Mouse (Mus musculus): ENCODE data around the gene Efnb3. TPM values are rescaled to one million over a fixed set of nuclear protein-coding genes. Genes with fewer than 3 reads are reported as not detected.

The Efnb3 gene
- polyA plus RNA-seq, 1 experiment from 2014 or later, result 90.1 TPM

DNA sequence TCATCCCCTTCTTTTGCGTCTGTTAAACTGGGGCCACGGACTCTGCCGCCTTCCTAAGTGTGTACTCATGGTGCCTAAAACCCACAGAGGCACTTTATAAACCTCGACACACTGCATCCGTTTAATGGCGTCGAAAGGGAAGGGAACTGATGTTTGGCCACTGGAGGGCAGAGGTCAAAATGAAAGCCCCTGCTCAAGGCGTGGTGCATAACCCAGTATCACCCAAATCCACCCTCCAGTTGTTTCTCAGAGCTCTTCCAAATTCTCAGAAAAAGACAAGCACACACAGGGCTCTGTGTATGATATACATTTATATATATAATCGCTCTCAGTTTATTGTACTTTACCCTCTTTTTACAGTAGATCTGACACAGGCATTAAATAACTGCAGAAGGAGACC, 39.4 kb upstream of the Efnb3 start:
- ATAC-seq (ENCODE audit: low FRiP score), result no peak
- peak overlapping the region; percentile 55 for H3K9ac ChIP-seq
- H3K4me2 ChIP-seq, result peak overlapping the region; percentile 18; the same call in 1 of the 2 replicates
- no peaks in the 10 kb centered on the region for H3K9me3 ChIP-seq
- no peak overlapping the region for H3K4me3 ChIP-seq
- H3K36me3 ChIP-seq, result peaks cover 21% of the 10 kb centered on the region
- H3K27ac ChIP-seq, result peak overlapping the region; percentile 56; the same call in 1 of the 2 replicates
- 9% methylated on average over 9 of the region's 9 CpGs for WGBS
- H3K27me3 ChIP-seq, result peaks cover 13% of the 10 kb centered on the region; the same call in 1 of the 2 replicates
- peaks cover 40% of the 10 kb centered on the region for H3K4me1 ChIP-seq (replicated peaks)

DNA sequence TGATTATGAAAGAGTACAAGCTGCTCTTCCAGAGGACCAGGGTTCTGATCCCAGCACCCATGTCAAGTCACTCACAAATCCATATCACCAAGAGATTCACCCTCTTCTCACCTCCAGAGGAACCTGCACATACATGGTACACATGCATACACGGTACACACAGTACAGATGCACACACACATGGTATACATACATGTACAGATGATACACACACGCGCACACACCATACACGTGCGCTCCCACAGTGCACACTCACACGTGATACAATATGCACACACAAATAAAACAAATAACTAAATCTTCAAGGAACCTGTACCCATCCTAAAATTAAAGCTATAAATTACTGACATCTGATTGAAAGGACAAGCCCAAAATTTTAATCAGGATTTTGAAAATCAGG, 34.8 kb upstream of the Efnb3 start:
- H3K9me3 ChIP-seq, result no peaks in the 10 kb centered on the region
- H3K4me2 ChIP-seq, result no peak overlapping the region
- H3K27ac ChIP-seq, result no peak overlapping the region
- WGBS, result 97% methylated on average over 6 of the region's 6 CpGs
- H3K36me3 ChIP-seq, result peaks cover 45% of the 10 kb centered on the region
- H3K27me3 ChIP-seq, result no peaks in the 10 kb centered on the region
- no peak for ATAC-seq (ENCODE audit: low FRiP score)
- H3K9ac ChIP-seq, result no peak overlapping the region
- no peak overlapping the region for H3K4me3 ChIP-seq
- H3K4me1 ChIP-seq (replicated peaks), result peaks cover 7% of the 10 kb centered on the region

DNA sequence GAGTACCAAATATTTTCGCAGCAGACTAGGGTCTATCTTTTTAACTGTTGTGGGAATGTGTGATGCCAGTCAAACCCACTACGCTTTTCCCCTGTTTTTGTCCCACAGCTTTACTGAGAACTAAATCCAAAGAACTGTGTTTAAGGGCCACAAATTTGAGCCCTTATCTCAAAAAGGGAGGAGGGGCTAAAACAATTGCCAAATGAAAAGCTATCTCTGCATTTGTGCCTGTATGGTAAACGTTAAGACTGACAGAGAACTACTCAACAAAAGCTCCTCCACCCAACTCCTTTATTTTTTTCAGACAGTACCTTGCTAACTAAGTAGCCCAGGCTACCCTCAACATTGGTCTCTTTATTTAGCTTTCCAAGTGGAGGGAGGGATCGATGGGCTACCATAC, 32.8 kb upstream of the Efnb3 start:
- H3K27ac ChIP-seq, result no peak overlapping the region
- no peaks in the 10 kb centered on the region for H3K27me3 ChIP-seq
- ATAC-seq (ENCODE audit: low FRiP score), result no peak
- no peak overlapping the region for H3K4me3 ChIP-seq
- H3K4me2 ChIP-seq, result no peak overlapping the region
- H3K9me3 ChIP-seq, result no peaks in the 10 kb centered on the region
- 90% methylated on average over 4 of the region's 4 CpGs for WGBS
- H3K9ac ChIP-seq, result no peak overlapping the region
- H3K36me3 ChIP-seq, result peaks cover 65% of the 10 kb centered on the region
- H3K4me1 ChIP-seq (replicated peaks), result no peaks in the 10 kb centered on the region

DNA sequence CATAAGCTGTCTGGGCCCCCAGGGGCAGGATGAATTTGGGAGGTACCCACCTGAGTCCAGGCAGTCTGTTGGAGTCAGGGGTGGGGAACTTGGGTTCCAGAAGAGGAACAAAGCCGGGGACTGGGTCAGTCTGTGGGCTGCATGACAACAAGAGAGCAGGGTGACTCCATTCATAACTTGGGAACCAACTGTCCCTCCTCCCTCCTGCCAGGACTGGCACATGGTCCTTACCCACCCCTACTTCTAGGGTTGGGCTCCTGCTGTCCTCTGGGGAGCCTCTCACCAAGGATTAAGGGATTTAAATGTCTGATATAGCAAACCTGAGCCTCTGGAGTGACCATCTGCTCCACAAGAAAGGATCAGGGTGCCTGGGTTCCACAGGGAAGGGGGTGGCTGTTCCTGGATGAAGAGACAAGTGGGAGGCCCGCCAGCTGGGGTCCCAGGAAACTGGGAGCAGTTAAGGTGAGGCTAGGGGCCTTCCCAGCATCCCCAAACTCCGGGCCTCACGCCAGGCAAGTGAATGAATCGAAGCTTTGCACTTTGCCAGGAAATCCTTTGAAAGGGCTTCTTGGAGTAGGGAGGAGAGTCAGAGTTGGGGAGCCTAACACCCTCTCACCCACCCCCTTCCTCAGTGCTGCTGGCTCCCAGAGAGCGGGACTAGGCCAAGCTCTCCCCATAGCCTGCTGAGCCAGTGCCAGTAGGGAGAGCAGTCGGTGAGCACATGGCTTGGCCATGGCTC, 32.1 kb upstream of the Efnb3 start:
- 82% methylated on average over 7 of the region's 7 CpGs for WGBS
- no peak overlapping the region for H3K9ac ChIP-seq
- no peaks in the 10 kb centered on the region for H3K4me1 ChIP-seq (replicated peaks)
- H3K4me2 ChIP-seq, result no peak overlapping the region
- peak; percentile 72; the same call in 1 of the 2 replicates for ATAC-seq (ENCODE audit: low FRiP score)
- H3K27me3 ChIP-seq, result no peaks in the 10 kb centered on the region
- H3K27ac ChIP-seq, result peak overlapping the region; percentile 55; the same call in 1 of the 2 replicates
- H3K4me3 ChIP-seq, result no peak overlapping the region
- peaks cover 73% of the 10 kb centered on the region for H3K36me3 ChIP-seq
- H3K9me3 ChIP-seq, result no peaks in the 10 kb centered on the region

DNA sequence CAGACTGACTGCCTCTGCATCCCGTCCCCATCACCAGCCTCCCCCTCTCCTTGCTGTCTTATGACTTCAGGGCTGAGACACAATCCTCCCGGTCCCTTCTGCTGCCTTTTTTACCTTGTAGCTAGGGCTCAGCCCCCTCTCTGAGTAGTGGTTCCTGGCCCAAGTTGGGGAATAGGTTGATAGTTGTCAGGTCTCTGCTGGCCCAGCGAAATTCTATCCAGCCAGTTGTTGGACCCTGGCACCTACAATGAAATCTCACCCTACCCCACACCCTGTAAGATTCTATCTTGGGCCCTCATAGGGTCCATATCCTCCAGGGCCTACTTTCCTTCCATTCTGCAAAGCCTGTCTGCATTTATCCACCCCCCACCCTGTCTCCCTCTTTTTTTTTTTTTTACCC, 31.4 kb upstream of the Efnb3 start:
- Histone ChIP-seq H3K36me3 (peaks cover 73% of the 10 kb centered on the region), H3K4me2 (no peak overlapping the region), H3K4me3 (no peak overlapping the region), H3K9ac (no peak overlapping the region), H3K27ac (no peak overlapping the region), H3K9me3 (no peaks in the 10 kb centered on the region), H3K27me3 (no peaks in the 10 kb centered on the region), H3K4me1 (replicated peaks) (no peaks in the 10 kb centered on the region)
- WGBS, result 83% methylated on average over 3 of the region's 3 CpGs
- no peak for ATAC-seq (ENCODE audit: low FRiP score)

DNA sequence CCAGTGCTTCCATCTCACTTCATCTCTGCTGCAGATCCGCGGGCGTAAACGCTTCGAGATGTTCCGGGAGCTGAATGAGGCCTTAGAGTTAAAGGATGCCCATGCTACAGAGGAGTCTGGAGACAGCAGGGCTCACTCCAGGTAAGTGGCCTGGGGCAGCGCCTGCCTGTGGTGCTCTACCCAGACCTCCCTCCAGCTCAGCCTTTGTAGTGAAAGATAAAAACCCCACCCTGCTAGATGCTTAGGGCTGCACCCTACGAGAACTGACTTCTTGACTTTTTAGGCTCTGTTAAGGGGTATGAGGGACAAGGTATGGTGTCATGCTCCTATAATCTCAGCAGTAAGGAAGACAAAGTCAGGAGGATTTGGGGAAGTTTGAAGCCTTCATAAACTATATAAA, 30.6 kb upstream of the Efnb3 start:
- H3K4me3 ChIP-seq, result no peak overlapping the region
- 93% methylated on average over 8 of the region's 8 CpGs for WGBS
- no peaks in the 10 kb centered on the region for H3K4me1 ChIP-seq (replicated peaks)

DNA sequence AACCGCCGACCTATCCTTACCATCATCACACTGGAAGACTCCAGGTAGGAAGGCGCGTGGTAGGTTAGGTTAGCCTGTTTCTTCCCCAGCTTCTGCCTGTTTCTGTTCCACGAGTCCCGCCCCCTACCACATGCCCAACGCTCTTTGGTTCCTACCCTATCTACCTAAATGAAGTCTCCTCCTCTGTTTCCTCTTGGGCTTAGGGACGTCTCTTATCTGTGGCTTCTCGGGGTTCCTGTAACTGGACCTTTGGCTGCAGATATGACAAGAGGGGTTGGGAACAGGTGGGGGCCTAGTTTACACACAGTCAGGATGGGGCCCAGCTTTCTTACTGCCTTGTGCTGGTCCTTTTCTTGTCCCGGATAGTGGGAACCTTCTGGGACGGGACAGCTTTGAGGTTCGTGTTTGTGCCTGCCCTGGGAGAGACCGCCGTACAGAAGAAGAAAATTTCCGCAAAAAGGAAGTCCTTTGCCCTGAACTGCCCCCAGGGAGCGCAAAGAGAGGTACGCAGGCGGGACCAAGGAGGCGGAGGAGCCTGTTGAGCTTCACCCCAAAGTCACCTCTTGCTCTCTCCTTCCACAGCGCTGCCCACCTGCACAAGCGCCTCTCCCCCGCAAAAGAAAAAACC, 29.3 kb upstream of the Efnb3 start:
- Histone ChIP-seq H3K9me3 (no peaks in the 10 kb centered on the region), H3K27me3 (no peaks in the 10 kb centered on the region), H3K27ac (no peak overlapping the region), H3K9ac (no peak overlapping the region), H3K4me3 (no peak overlapping the region), H3K4me2 (no peak overlapping the region), H3K4me1 (replicated peaks) (no peaks in the 10 kb centered on the region), H3K36me3 (peaks cover 66% of the 10 kb centered on the region)
- ATAC-seq (ENCODE audit: low FRiP score), result no peak
- WGBS, result 96% methylated on average over 22 of the region's 22 CpGs

More for the DNA sequence above, 30.6 kb upstream of the Efnb3 start:
- Histone ChIP-seq H3K9me3 (no peaks in the 10 kb centered on the region), H3K4me2 (no peak overlapping the region), H3K9ac (no peak overlapping the region), H3K36me3 (peaks cover 72% of the 10 kb centered on the region), H3K27ac (no peak overlapping the region), H3K27me3 (no peaks in the 10 kb centered on the region)
- no peak for ATAC-seq (ENCODE audit: low FRiP score)

DNA sequence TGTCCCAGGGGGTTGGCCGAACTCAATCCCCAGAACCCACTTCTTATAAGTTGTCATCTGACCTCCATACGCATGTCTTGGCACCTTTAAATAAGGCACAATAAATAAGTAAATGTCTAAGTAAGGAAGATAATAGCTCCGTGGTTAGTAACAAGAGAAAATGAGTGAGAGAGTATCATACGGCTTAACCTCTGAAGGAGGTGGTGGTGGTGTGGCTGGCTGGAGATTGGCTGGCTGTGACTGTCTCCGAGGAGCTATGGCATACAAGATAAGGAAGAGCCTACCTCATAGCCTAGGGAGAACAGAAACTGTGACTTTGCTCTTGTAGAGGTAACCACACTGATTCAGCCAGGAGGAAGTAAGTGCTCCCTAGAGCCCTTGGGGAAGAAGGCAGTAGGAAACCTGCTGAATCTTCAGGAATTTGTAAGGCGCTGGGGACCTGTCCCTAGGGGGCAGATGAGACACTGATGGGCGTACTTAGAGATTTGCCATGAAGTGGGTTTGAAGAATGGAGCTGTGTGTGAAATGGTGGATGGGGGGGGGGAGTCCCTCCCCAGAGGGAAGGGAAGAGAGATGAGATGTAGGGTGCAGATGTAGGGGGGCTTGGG, 25.8 kb upstream of the Efnb3 start:
- H3K4me1 ChIP-seq (replicated peaks), result peaks cover 12% of the 10 kb centered on the region
- no peak for ATAC-seq (ENCODE audit: low FRiP score)
- H3K9me3 ChIP-seq, result no peaks in the 10 kb centered on the region
- 80% methylated on average over 7 of the region's 7 CpGs for WGBS
- no peak overlapping the region for H3K4me3 ChIP-seq
- no peaks in the 10 kb centered on the region for H3K27me3 ChIP-seq
- H3K4me2 ChIP-seq, result no peak overlapping the region
- no peak overlapping the region for H3K9ac ChIP-seq
- peaks cover 38% of the 10 kb centered on the region for H3K36me3 ChIP-seq
- H3K27ac ChIP-seq, result no peak overlapping the region

DNA sequence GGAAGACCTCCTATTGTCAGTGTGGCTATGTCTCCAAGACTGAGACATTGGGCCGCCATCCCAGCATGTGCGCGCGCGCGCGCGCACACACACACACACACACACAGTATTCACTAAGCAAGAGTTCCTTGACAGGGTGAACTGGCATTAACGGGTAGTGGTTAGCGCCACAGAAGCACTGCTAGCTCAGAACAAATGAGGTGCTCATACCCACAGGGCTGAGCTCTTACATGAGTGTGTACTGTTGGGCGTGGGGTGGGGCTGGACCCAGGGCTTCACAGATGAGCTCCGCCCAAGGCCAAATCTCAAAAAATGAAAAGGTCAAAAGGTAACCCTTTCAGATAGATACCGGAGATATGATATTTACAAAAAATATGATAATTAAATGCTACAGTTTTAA, 24.9 kb upstream of the Efnb3 start:
- H3K27me3 ChIP-seq, result no peaks in the 10 kb centered on the region
- H3K4me1 ChIP-seq (replicated peaks), result peaks cover 12% of the 10 kb centered on the region
- no peak overlapping the region for H3K4me2 ChIP-seq
- no peak for ATAC-seq (ENCODE audit: low FRiP score)
- no peaks in the 10 kb centered on the region for H3K9me3 ChIP-seq
- 96% methylated on average over 13 of the region's 13 CpGs for WGBS
- H3K4me3 ChIP-seq, result no peak overlapping the region
- H3K36me3 ChIP-seq, result peaks cover 29% of the 10 kb centered on the region
- H3K9ac ChIP-seq, result no peak overlapping the region
- H3K27ac ChIP-seq, result no peak overlapping the region

DNA sequence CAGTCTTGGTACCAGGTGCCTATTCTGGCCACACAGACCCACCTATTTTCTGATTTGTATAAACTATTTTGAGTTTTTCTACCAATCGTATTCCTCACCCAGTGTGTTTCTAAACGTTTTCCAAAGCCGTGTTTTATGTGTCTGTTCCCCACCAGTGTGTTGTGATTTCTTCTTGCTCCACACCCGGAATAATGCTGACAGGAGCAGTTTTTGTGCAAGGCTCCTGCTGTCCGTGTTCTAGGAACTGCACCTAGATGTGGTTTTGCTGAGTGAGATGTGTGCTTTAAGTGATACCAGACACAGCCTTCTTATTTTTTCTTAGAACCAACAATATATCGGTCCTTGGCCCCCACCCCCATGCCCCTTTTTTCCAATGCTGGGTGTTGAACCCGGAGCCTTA, 24.0 kb upstream of the Efnb3 start:
- H3K36me3 ChIP-seq, result peaks cover 20% of the 10 kb centered on the region
- ATAC-seq (ENCODE audit: low FRiP score), result no peak
- 88% methylated on average over 7 of the region's 7 CpGs for WGBS
- no peak overlapping the region for H3K4me2 ChIP-seq
- no peaks in the 10 kb centered on the region for H3K9me3 ChIP-seq
- H3K9ac ChIP-seq, result no peak overlapping the region
- H3K4me1 ChIP-seq (replicated peaks), result peaks cover 12% of the 10 kb centered on the region
- H3K27ac ChIP-seq, result no peak overlapping the region
- no peaks in the 10 kb centered on the region for H3K27me3 ChIP-seq
- no peak overlapping the region for H3K4me3 ChIP-seq

DNA sequence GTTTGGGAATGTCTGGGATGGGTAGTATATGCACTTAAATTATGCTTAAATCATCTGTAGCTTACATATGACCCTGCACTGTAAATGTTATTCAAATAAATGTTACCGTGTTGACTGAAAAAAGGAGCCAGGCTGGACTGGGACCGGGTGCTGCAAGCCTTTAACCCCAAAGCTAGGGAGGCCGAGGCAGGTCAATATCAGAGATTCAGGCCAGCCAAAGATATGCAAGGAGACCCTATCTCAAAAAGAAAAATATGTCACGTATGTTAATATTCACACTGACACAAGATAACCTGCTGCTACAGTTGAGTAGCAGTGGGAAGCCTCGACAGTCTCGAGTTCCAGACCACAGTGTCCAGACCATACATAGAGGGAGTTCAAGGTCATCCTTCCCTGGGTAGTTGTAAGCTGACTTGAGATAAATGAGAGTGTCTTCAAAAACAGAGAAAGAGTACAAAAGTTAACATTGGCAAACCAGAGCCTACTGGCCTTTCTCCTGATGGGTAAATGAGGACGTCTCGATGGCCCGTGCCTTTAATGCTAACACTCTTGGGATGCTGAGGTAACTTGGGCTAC, 22.3 kb upstream of the Efnb3 start:
- peak overlapping the region; percentile 85 for H3K4me3 ChIP-seq
- H3K9ac ChIP-seq, result peak overlapping the region; percentile 89
- no peak overlapping the region; the same call in 1 of the 2 replicates for H3K27ac ChIP-seq

DNA sequence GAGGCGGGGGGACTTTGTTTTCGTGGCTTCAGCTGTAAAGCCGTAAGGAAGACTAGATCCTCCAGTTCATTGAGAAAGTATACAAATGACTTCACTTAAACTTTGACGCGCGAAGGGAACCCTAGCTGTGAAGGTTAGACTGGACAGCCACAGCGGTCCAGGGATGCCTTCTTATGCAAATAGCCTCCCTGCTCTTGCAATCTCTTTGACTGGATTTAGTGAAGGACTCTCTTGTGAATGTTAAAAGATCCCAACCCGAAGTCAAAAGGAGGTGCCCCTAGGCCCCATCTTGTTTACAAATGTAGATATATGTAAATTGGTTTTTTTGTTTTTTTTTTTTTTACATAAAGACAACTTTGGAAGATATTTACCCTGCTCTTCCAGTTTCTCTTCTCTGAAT, 21.8 kb upstream of the Efnb3 start:
- peak overlapping the region; percentile 85 for H3K4me3 ChIP-seq
- no peaks in the 10 kb centered on the region for H3K9me3 ChIP-seq
- peaks cover 31% of the 10 kb centered on the region for H3K4me1 ChIP-seq (replicated peaks)
- 0% methylated on average over 8 of the region's 8 CpGs for WGBS
- ATAC-seq (ENCODE audit: low FRiP score), result no peak
- peak overlapping the region; percentile 93 for H3K27ac ChIP-seq
- H3K4me2 ChIP-seq, result peak overlapping the region; percentile 81
- no peaks in the 10 kb centered on the region for H3K27me3 ChIP-seq
- H3K9ac ChIP-seq, result peak overlapping the region; percentile 89
- no peaks in the 10 kb centered on the region for H3K36me3 ChIP-seq

More for the DNA sequence above, 22.3 kb upstream of the Efnb3 start:
- peaks cover 26% of the 10 kb centered on the region for H3K4me1 ChIP-seq (replicated peaks)
- no peaks in the 10 kb centered on the region for H3K9me3 ChIP-seq
- H3K4me2 ChIP-seq, result peak overlapping the region; percentile 81
- 57% methylated on average over 9 of the region's 9 CpGs for WGBS
- H3K36me3 ChIP-seq, result peaks cover 3% of the 10 kb centered on the region
- H3K27me3 ChIP-seq, result no peaks in the 10 kb centered on the region
- ATAC-seq (ENCODE audit: low FRiP score), result no peak

All from hindbrain, embryonic 13.5 days (tissue).